Mouse (Mus musculus) ES-E14 (cell line): ENCODE results near the gene Ccnd3. TPM values are rescaled to one million over a fixed set of nuclear protein-coding genes. Genes with fewer than 3 reads are reported as not detected.

Experiments
- DNase-seq: peaks from one replicate; pipeline ENCODE4 v3.0.0-alpha.2; 2013; ENCODE audit warnings: low read depth, low spot score
- H3K27ac ChIP-seq: 2 replicates; pipeline ENCODE4 v1.5.1; 2012; ENCODE audit warnings: low read depth, mild to moderate bottlenecking, low read length, moderate library complexity, mixed read lengths; ENCODE audit not compliant: poor library complexity, insufficient read depth, severe bottlenecking
- H3K36me3 ChIP-seq: 2 replicates; pipeline ENCODE4 v1.6.1; 2012; ENCODE audit warnings: mild to moderate bottlenecking, low read length, moderate library complexity, mixed read lengths; ENCODE audit not compliant: control insufficient read depth, poor library complexity, insufficient read depth, severe bottlenecking
- H3K4me1 ChIP-seq, 2 experiments: fragments of 150-350 bp in 1 of 2; sonication (generic) in 1 of 2; 2 replicates each; pipeline ENCODE4 v1.6.1; 2012; ENCODE audit warnings: low read length in 2 of 2, mild to moderate bottlenecking in 1 of 2, mixed read lengths in 1 of 2; ENCODE audit not compliant: control insufficient read depth in 2 of 2, insufficient read depth in 2 of 2, poor library complexity in 1 of 2
- H3K4me3 ChIP-seq, 2 experiments: fragments of 150-350 bp in 1 of 2; sonication (generic) in 1 of 2; 2 replicates each; pipeline ENCODE4 v1.5.1; 2012; ENCODE audit warnings: low read length in 2 of 2, low read depth in 1 of 2, mild to moderate bottlenecking in 1 of 2, mixed read lengths in 1 of 2; ENCODE audit not compliant: insufficient read depth in 1 of 2, poor library complexity in 1 of 2, severe bottlenecking in 1 of 2
- H3K9ac ChIP-seq: 2 replicates; pipeline ENCODE4 v1.6.1; 2012; ENCODE audit warnings: low read depth, mild to moderate bottlenecking, low read length, mixed read lengths; ENCODE audit not compliant: poor library complexity, insufficient read depth, severe bottlenecking
- H3K9me3 ChIP-seq: fragments of 150-350 bp; sonication (generic); 2 replicates; pipeline ENCODE4 v1.6.1; 2012; ENCODE audit warnings: low read depth, mild to moderate bottlenecking, low read length; ENCODE audit not compliant: control insufficient read depth, insufficient read depth
- CHD2 ChIP-seq: IDR thresholded peaks from 2 replicates; pipeline ENCODE4 v1.6.1; 2014; ENCODE audit warnings: mild to moderate bottlenecking, low read depth, low read length, inconsistent platforms
- HCFC1 ChIP-seq: IDR thresholded peaks from 2 replicates; pipeline ENCODE4 v1.6.1; 2012; ENCODE audit warnings: low read length, inconsistent platforms, borderline replicate concordance; ENCODE audit not compliant: insufficient read depth
- MAFK ChIP-seq: IDR thresholded peaks from 2 replicates; pipeline ENCODE4 v1.6.1; 2014; ENCODE audit warnings: mild to moderate bottlenecking, low read depth, low read length, inconsistent platforms; ENCODE audit not compliant: insufficient read depth
- ZC3H11A ChIP-seq: IDR thresholded peaks from 2 replicates; pipeline ENCODE4 v1.6.1; 2012; ENCODE audit warnings: low read depth, mild to moderate bottlenecking, inconsistent platforms, low read length, borderline replicate concordance
- ZNF384 ChIP-seq: IDR thresholded peaks from 2 replicates; pipeline ENCODE4 v1.6.1; 2012; ENCODE audit warnings: low read depth, low read length, inconsistent platforms
- in situ Hi-C, 2 experiments: fragments of 600-800 bp; cut with MboI; formaldehyde crosslinking; loops; one replicate each; pipeline ENCODE4 v1.15.1; 2025; ENCODE audit warnings: low sequenced_read_pairs in 2 of 2, inconsistent platforms in 1 of 2; ENCODE audit not compliant: unreplicated experiment in 2 of 2
- total RNA-seq: library from RNA; depleted of rRNA; stranded (reverse); fragments of 300-350 nt; gene quantifications from 2 replicates; pipeline ENCODE4 v1.2.3, GENCODE M21; 2012

Ccnd3 gene
- total RNA-seq, 1 experiment: 131 TPM

- DNase-seq: no peak
- no peak overlapping the region for H3K4me3 ChIP-seq
- H3K27ac ChIP-seq: no peak overlapping the region
- H3K4me1 ChIP-seq: peaks cover 1 to 7% of the 10 kb centered on the region in 2 experiments; a peak in 2 of 4 replicates
- H3K36me3 ChIP-seq: no peaks in the 10 kb centered on the region
- in situ Hi-C loops: no loop called here
- no peak overlapping the region for H3K9ac ChIP-seq
- H3K9me3 ChIP-seq: no peaks in the 10 kb centered on the region
- TF ChIP-seq ZNF384 (no peak), HCFC1 (no peak), MAFK (no peak), CHD2 (no peak), ZC3H11A (no peak)
Measured at GRCm38 (mm10) chr17:47552994-47553393, 48.1 kb downstream of the Ccnd3 start.

DNA sequence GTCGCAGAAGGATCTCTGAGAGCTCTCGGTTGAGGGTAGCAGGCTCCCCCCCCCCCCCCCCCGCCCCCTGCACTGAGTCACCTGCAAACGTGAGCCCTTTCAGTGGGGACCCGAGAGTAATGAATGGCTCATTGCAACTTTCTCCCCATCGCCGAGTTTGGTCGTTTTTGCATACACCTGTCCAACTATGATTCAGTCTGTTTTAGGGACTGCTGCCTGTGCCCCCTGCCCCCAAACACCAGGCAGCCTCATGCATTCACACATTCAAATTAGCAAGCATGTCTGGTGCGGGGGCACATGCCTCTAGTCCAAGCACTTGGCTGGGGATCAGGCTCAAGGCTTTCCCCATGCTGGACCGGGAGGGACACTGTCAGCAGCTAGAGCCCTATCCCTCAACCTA lies 49.8 kb downstream of the Ccnd3 start:
- TF ChIP-seq CHD2 (no peak), HCFC1 (no peak), ZC3H11A (no peak)
- Histone ChIP-seq H3K9ac (no peak overlapping the region), H3K4me1 (peaks cover 1 to 5% of the 10 kb centered on the region in 2 experiments; a peak in 3 of 4 replicates), H3K27ac (no peak overlapping the region), H3K4me3 (no peak overlapping the region), H3K36me3 (no peaks in the 10 kb centered on the region), H3K9me3 (no peaks in the 10 kb centered on the region)
- in situ Hi-C loops: no loop called here
- DNase-seq: no peak

GRCm38 (mm10) chr17:47557179-47557578 lies 52.3 kb downstream of the Ccnd3 start:
- H3K36me3 ChIP-seq: no peaks in the 10 kb centered on the region
- H3K9me3 ChIP-seq: no peaks in the 10 kb centered on the region
- no peak overlapping the region for H3K9ac ChIP-seq
- no peak overlapping the region for H3K27ac ChIP-seq
- H3K4me1 ChIP-seq: peaks cover 1 to 8% of the 10 kb centered on the region in 2 experiments; a peak in 3 of 4 replicates
- TF ChIP-seq CHD2 (no peak), MAFK (no peak), ZNF384 (no peak), HCFC1 (no peak), ZC3H11A (no peak)
- DNase-seq: no peak
- H3K4me3 ChIP-seq: no peak overlapping the region
- in situ Hi-C loops: no loop called here

- Histone ChIP-seq H3K27ac (no peak overlapping the region), H3K4me1 (peaks cover under 1 to 8% of the 10 kb centered on the region in 2 experiments; a peak in 3 of 4 replicates), H3K4me3 (no peak overlapping the region), H3K36me3 (no peaks in the 10 kb centered on the region), H3K9me3 (no peaks in the 10 kb centered on the region), H3K9ac (no peak overlapping the region)
- no peak for DNase-seq
- in situ Hi-C loops: no loop called here
- TF ChIP-seq ZNF384: no peak
Measured at GRCm38 (mm10) chr17:47559726-47560125, 54.9 kb downstream of the Ccnd3 start.

DNA sequence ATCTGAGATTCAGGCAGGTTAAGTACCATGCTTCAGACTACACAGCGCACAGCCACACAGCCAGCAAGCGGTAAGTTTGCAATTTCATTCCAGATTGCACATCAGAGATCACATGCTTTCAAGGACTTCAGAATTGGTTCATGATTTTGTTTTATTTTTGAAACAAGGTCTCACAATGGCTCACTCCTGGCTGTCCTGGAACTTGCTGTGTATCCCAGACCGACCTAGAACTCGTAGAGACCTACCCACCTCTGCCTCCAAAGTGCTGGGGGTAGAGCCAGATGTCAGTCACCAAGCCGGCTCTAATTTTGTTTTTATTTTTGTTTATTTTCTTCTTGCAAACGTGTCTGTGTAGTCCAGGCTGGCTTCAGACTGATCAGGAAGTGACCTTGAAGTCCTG lies 58.0 kb downstream of the Ccnd3 start:
- in situ Hi-C loops: no loop called here
- Histone ChIP-seq H3K9ac (no peak overlapping the region), H3K9me3 (no peaks in the 10 kb centered on the region), H3K4me1 (peaks cover 3 to 18% of the 10 kb centered on the region in 2 experiments; a peak in 3 of 4 replicates), H3K36me3 (no peaks in the 10 kb centered on the region), H3K4me3 (no peak overlapping the region), H3K27ac (no peak overlapping the region)
- DNase-seq: no peak
- TF ChIP-seq HCFC1 (no peak), ZC3H11A (no peak)
